Mouse (Mus musculus) 3T3-L1 (cell line): Measurements from ENCODE around the gene Mras.

ENCODE experiments used
- DNase-seq: peaks from one replicate; pipeline ENCODE4 v3.0.0-alpha.2; 2015; ENCODE audit warnings: low read depth, low spot score

Mras gene

DNA sequence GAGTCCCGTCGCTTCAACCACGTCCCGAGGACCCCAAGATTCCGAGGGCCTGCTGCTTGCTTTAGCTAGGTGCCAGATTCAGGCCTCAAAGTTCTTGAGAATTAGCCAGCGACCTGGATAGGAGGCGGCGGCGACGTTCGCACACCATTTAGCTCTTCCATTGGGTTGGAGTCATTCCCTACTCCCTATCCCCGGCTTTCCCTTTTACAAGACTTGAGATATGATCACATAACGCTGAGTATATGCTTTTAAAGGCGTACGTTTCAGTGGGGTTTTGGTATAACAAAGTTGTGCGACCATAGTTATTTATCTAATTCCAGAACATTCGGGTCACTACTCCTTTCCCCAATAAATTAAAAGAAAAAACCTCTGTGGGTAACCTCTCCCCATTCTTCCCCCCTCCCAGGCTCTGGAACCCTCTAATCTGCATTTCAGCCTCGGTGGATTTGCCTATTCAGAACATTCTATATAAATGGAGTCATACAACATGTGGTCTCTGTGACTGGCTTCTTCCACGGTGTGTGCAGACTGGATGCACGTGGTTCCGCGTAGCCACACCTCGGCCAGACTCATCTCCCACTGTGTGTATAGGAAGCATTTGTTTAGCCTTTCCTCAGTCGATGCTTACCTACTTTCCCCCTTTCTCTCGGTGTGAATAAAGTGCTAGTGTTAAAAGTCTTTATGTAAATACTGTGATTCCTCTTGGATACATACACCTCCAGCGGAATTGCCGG lies at the start of gene Mras:
Gene Mras (minus strand): TSS at position 351 of the 734 bp plus-strand sequence.
- DNase-seq = peak; percentile 40

DNA sequence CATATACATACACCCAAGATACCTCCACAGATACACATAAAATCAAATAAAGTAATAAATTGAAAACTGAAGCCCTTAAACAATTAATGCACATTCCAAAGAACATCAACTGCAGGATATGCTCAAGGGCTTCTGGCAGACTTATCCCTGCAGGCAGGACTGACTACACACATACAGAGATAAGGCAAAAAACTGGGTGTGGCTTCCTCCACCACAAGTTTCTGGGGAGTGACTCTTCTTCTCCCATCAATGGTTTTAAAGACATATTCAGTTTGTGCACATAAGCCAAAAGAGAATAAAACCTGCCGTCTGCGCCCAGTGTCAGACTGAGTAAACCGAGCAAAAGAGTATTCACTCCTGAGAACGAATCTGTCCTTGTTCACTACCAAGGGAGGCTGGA lies 48.0 kb upstream of the Mras start:
- DNase-seq = no peak

DNA sequence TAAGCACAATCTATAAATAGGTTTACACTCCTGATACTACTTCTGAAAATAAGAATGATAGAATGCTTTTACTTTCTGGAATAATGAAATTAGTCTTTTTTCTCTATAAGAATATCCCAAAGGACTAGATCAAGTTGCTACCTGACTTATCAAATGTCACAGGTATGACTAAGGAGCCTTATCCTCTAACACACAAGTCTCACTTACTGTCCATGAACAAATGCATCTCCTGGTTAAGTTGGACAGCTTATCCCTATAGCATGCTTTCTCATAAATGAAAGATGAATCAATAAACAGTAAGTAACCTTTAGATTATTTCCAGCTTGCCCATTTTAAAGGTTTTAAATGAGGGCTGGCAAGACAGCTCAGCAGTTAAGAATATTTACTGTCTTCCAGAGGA lies 47.5 kb upstream of the Mras start:
- DNase-seq = no peak

DNA sequence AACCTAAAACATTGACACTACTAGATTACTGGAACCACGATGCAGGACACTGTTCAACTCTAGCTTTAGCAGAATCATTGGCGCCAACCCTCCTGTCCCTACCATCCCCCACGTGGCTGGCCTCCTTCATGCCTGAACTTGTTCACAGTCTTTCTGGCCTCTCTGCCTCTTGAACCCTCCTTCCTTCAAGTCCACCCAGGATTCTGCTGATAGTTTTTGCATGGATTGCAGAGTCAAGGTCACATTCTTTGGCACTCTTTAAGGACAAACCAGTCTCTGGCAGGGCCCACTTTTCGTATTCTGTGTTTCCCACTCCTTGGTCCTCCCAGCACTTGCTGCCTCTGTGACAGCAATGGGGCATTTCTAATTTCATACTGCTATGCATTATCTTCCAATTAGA lies 46.0 kb upstream of the Mras start:
- no peak for DNase-seq

DNA sequence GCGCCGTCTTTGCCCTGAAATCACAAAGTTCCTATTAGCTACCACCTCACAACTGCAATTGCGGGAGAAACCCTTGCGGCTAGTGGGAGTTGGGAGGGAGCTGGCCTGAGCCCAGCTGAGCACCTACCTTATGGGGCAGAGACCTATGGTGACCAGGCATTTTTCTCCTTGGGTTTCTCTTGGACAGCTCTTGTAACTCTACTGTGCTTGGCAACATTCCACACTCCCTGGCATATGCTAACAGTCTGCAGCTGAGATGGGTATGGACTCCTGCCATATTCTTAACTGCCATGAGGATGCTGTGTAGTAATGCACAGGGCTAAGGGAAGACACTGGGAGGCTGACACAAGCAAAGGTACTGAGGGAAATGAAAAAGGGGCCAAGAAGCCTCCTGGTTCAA lies 43.6 kb upstream of the Mras start:
- no peak for DNase-seq

DNA sequence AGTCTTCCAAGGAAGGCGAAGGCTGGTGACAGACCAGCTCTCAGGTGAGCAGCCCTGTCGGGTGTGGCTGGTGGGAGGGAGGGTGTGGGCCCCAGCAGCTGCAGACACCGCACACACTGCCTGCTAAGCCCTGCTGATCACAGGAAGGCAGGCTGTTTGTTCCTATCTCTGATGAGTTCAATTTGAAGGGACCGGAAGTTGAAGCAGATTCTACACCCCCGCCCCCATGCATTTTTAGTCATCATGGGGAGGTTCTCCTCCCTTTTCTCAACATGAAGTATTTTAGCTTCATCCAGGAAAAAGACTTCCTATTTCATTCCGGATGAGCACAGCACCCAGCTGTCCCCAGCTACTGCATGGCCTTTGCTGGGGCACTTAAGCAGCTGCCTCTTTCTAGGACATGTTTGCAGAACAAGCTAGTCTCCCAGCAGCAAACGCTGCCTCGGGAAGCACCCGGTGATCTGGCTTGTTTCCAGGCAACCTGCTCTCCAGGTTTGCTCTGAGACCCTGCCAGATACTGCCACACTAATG lies 42.1 kb upstream of the Mras start:
- no peak for DNase-seq

DNA sequence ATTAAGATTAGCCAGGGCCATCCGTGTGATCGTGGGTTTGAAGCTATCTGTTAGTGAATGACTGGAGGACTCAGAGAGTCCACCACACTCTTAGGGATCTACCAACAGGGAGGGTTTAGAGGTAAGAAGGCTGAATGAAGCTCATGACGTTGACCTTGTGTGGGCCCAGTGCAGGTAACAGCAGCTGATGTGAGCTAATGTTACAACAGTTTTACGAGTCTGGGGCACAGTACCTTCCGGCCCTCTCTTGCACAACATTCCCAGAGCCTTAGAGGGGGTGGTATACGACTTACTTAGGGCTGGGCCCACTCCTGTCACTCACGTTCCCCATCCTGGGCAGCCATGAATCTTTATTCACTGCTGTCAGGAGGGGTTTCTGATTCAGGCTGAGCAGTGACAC lies 34.2 kb upstream of the Mras start:
- no peak for DNase-seq

DNA sequence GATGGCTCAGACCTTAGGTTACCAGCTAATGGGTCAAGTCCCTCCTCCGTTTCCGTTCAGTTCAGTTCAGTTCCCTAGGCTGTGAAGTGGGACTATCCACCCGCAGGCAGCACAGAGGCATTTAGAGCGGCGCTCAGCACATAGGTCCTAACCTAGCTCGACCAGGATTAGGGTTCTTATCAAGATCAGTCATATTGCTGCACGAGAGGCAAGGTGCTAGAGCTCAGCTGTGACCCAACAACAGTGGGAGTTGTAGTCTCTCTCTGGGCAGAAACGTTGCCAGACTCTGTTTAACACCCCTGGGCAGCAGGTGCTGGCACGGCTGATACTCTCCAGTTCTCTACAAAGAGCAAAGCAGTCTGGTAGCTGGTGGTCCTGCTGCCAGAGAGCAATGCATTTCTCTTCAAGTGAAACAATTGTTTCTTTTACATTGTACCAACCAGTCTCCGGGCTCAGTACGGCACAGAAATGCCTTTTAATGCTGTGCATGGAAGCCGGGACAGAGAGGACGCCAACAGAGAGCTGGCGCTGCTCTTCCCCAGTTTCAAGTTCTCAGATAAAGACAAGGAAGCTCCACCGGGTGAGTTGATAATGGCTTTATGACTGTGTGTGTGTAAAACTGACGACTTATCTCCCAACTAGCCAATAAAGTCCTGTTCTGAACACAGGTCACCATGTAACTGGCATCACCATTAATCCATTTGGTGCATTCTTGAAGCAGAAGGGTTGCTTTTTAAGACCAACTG lies 33.3 kb upstream of the Mras start:
- no peak for DNase-seq

DNA sequence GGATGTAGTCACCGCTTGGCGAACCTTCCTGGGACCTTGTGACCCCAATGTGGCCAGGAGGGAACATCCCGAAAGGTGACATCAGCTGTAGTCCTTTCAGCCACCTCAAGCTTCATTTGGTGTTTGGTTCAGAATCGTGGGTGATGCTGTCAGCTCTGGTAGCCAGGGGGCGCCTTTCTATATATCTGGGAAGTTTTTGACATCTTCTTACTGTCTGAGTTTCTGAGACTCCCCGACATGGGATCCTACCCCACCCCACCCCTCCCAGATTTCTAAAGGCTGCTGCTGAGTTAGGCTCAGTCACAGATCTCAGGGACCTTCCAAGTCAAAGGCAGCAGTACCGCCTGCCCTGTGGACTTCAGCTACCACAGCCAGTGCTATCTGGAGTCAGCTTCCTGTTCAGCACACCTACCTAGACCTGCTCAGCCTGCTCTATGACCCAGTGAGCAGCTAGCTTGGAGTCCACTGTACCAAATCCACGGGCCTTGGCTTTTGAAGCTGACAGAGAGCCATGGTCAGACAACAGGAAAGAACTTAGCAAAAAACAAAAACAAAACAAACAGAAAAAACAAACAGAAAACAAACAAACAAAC lies 32.6 kb upstream of the Mras start:
- DNase-seq = peak; percentile 21

DNA sequence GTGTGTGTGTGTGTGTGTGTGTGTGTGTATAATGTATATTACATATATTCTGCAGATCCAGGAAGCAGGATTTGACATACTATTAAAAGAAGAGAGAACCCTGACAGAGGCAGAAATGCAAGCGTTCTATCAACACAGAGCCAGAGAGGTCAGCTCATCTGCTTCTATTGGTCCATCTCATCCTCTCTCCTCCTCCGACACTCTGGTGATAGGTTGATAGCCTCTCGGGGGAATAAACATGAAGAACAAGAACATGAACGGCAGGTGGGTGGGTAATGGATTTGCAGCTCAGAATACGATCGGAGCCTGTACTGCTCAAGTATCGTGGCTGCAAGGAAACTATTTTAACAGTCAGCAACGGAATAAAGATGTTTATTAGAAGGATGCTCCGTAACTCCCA lies 31.4 kb upstream of the Mras start:
- no peak for DNase-seq

DNA sequence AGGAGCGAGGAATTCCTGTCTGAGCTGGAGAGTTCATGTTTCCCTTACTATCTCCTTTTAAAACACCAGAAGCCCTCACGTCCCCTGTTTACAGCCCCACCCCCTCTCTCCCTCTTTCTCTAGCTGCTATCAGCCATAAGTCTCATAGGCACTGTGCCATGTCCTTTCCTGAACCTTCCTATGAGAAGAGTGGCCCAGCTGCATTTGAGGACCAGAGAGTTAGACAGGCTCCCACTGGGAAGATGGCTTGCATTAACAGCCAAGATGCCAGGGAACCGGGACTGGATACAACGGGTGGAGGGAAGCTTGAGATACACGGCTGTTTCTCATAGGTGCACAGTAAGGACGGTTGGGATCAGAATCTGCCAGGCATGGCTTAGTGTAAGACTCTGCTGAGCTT lies 27.7 kb upstream of the Mras start:
- DNase-seq = no peak

DNA sequence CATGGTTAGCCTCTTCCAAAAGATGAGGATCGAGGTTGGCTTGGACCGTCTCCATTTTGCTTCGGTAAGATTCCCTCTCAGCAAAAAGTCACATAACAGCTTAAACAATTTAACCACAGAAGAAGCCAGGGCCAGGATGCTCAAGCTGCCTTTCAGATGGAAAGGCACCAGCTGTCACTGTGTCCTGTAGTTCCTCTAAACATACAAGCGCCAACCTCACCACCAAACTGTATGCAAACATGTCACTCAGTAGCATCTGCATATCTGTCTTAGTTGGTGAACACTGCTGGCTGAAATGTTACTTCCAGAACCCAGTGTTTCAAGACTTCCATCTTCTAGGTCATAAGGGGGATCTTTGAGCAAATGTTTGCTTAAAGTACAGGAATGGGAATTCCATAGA lies 22.5 kb upstream of the Mras start:
- DNase-seq = no peak

DNA sequence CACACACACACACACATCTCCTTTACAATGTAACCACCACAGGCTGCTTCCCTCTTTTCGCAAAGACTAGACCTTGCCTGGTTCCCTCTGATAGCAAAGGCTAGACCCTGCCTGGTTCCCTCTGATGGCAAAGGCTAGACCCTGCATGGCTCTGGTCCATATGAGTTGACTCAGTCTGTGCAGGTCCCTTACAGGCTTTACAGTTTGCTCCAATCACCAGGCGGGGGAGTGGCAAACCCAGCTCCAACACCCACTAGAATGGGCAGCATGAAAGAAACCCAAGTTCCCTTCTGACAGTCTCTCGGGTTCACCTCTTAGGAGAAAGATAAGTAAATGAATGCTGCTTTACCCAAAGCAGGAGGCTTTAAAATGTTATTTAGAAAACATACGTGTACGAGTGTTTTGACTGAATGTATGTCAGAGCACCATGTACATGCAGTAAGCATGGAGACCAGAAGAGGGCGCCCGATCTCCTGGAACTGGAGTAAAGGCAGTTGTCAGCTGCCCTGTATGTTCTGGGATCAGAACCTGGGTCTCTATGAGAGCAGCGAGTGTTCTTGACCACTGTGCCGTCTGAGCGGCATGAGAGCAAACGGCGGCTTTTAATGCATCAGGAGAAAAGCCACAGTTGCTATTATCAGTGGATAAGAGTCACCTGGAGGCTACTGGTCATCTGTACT lies 21.5 kb upstream of the Mras start:
- peak; percentile 44 for DNase-seq

DNA sequence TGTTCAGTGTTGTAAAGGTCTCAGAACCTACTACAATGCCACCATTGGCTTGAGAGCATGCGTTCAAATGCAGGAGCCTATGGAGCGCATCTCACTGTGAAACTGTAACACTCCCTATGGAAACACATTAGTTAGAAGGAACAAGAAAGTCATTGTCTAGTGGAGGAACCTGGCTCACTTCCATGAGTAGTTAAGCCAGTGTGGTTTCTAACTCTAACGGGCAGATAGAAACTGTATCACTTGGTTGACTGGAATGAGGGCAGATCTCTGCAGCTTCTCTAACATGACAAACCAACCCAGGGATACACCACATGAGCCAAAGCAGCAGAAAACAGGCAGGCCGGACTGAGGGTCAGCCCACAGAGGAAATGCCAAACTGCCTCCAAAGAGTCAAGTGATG lies 17.0 kb upstream of the Mras start:
- DNase-seq = no peak

DNA sequence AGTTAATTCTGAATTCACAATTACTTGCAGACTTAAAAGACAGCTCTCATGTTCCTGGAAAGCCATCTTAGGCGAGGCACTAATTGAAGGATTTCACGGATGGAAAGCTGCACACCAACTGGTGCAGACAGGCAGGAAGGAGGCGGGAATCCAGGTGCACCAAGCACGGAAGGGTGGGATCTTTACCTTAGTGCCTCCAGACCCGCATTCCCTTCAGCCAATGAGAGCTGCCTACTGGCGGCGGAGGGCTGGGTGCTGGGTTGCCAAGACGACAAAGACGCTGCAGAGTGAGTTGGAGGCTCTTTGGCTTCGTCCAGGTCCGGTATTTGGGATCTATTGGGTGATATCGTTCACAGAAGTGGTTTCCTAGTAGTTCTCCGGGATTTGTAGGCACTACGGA lies 14.0 kb upstream of the Mras start, which contains the start of gene Nme9:
Gene Nme9 (plus strand): TSS at position 315 of the 400 bp plus-strand sequence.
- no peak for DNase-seq

DNA sequence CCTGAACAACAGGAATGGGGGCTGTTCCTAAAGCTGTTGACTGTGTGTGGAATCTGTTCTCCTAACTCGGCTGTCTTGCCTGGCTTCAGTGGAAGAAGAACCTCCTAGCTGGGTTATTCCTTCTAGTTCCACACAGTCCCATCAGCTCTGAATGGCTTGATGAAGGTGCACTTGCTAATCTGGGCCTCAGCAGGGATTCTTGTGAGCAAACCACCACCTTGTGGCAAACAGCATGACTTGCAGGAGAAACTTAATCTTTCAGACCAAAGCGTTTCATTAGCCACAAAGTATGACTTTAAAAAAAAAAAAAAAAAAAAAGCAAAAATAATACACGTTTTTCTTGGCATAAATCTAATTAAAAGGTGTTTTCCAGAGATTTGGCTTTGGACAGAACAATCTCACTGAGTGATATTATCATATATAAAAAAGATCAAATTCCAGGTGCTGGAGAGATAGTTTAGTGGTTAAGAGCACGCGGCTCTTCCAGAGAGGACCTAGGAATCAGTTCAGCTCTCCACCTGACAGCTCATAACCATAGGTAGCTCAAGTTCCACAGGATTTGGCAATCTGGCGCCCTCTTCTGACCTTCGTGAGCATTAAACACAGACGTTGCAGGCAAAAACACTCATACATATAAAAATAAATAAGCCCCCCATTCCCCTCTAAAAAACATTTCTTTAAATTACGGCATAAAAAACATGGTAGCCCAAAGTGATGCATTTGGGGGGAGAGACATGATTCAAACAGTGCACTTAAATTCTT lies 12.9 kb upstream of the Mras start:
- peak; percentile 82 for DNase-seq

DNA sequence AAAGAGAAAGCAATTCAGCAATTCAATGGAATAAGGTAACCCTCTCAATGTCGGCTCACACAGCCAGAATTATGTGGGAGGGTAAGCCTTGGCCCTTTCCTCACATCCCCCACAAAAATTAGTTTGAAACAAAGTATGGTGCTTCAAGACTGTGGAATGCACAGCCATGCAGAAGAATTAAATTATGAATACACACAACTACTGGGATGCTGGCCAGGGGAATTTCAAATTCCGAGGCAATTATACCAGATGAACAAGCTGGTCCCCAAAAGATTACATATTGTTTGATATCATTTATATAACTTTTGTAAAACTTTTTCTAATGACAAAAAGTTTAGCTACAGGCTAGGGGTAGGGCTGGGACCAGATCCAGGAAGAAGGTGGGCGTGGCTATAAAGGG lies 10.1 kb upstream of the Mras start:
- DNase-seq = peak; percentile 85

DNA sequence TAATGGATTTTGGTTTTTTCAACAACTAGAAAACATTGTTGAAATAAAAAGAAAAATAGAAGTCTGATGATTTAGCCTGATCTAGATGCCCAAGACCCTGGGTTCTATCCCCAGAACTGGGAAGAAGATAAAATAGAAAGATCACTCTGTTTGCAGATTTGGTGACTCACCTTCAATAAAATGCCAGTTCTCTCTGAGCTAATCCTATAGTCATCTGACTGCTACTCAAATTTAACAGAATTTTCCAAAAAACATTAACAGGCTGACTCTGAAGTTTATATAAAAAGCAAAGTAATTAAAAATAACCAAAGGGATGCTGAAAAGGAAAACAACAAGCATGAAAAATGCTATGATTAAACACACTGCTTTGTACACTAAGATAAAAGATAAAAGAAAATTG lies 9.1 kb upstream of the Mras start:
- peak; percentile 57 for DNase-seq

DNA sequence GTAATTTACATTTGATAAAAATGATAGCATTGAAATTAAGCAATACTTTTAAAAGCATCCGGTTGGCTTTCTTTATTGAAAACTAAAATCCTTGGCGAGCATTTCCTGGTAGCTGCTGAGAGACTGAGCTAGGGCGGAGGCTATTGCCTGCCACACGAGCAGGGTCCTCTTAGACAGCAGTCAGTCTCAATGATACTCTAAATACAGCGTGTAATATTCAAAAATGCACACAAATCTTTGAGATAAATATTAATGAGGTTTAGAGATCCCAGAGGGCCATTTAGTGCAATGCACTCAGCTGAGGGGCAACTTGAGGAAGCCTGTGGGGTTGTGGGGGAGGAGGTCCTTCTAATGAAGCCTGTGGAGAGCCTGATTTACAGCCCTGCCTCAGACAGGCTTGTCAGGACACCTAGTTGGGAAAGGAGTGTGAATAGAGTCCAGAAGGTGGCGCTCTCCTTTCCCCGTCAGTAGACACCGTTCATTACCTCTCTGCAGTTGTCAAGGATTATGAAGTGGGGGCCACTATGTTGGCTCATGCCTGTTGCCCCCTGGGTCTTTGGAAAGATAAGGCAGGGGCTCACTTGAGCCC lies 7.5 kb upstream of the Mras start:
- peak; percentile 53 for DNase-seq

DNA sequence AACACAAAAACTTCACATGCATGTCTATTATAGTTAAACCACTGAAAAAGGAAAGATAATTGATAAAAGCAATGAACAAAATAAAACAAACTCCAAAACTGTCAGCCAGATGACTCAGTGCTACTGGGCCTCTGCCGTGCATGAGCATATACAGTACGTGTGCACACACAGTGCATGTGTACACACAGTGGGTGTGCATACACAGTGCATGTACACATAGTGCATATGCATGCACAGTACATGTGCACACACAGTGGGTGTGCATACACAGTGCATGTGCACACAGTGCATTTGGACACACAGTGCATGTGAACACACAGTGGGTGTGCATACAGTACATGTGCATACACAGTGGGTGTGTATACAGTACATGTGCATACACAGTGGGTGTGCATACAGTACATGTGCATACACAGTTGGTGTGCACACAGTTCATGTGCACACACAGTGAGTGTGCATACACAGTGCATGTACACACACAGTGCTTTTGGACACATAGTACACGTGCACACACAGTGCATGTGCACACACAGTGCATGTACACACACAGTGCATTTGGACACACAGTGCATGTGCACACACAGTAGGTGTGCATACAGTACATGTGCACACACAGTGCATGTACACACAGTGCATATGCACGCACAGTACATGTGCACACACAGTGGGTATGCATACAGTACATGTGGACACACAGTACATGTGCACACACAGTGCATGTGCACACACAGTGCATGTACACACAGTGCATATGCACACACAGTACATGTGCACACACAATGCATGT lies 4.7 kb upstream of the Mras start:
- DNase-seq = no peak
